Mouse (Mus musculus) olfactory bulb, adult 2 months (tissue): ENCODE measurements around the gene Itgal.

Source experiments
- CTCF ChIP-seq: fragments of 200-500 bp; IDR thresholded peaks from 2 replicates; pipeline ENCODE4 v1.5.1; 2012; ENCODE audit warnings: low read depth, mild to moderate bottlenecking, low read length, moderate library complexity; ENCODE audit not compliant: insufficient read depth
- POLR2A ChIP-seq: fragments of 200-500 bp; IDR thresholded peaks from 2 replicates; pipeline ENCODE4 v1.6.1; 2012; ENCODE audit warnings: mild to moderate bottlenecking, low read depth, low read length, moderate library complexity; ENCODE audit not compliant: insufficient read depth

DNA sequence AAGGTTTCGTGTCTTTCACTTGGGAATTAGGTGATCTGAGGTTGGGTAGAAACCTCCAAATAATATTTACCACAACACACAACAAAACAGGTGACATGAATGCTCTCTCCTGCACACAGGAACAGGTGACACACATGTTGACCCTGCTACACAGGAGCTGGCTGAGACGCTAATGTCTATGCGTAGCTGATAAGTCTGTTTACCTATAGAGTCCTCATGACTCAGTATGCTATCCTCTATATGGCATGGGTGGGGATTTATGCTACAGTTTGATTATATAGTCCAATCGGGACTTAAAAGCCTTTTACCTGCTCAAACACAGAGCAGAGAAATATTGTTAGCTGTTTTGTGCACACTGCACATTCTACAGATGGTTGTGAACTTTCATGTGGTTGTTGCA, 64.2 kb downstream of the Itgal start:
- TF ChIP-seq CTCF, result no peak
- TF ChIP-seq POLR2A, result no peak
